Mouse (Mus musculus): ENCODE measurements at regions not wholly inside any gene's neighbourhood (a gene's known extent, or its start where the extent isn't known, plus 50 kb on each side); places are given as distances from the start of the nearest gene placed in this dataset.
A peak's percentile ranks its signal among the peaks of the same experiment; 100 is the strongest.

DNA sequence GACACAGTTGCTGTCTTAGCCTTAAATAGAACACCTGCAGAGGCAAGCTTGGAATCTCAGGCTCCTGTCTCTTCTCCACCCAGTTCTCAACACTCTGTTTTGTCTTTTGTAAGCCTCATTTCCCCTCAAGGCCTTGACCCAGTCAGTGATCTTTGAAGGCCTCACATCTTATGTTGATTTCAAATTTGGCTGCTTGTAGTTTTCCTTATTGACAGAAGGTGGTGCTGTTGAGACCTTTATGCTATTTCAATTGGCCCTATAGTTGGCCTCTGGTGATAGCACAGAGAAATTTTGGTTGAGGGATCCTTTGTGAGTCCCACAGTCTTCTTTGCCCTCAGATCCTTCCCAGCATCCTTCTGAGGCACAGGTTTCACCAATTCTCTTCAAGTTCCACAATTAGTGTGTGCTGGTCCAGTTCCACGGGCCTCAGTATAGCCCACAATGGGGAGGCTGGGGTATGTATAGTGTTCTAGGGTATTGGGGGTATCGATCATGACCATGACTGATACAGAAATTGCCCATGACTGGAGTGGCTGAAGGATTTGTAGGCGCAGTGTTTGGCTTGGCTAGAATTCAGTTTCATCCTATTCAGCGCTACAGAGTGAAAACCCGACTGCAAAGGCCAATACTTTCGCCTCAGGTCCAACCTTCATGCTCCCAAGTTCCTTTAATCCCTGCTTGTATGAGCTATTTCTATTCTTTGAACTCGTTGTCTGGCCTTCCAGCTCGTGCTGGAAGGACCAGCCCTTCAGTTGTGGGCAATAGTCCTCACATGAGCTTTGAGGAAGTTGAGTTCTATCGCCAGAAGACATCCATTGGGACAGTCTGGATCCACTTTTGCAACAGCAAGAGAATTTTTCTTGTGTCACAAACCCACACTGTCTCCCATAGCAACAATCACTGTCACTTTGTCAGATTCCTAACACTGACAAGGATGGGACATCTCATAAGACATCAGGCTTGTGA is 110.3 kb downstream of the 4933412E24Rik start:
- Histone ChIP-seq H3K27ac (ENCODE audit: control insufficient read depth, low read depth, low read length) (no peak overlapping the region), H3K79me2 (ENCODE audit: control insufficient read depth, insufficient read depth, low read length, poor library complexity) (no peaks in the 10 kb centered on the region), H3K4me1 (ENCODE audit: control insufficient read depth in 1 of 2, insufficient read depth in 2 of 2, low read length in 2 of 2) (no peaks in the 10 kb centered on the region), H3K9me3 (replicated peaks; ENCODE audit: insufficient read depth, low read length) (no peaks in the 10 kb centered on the region; the same call in 1 of the 2 replicates), H3K4me3 (ENCODE audit: control insufficient read depth in 1 of 2, insufficient read depth in 1 of 2, low read depth in 2 of 2, low read length in 2 of 2) (no peak overlapping the region), H3K36me3 (ENCODE audit: control insufficient read depth in 1 of 2, insufficient read depth in 2 of 2, low read length in 2 of 2) (no peaks in the 10 kb centered on the region), H3K27me3 (ENCODE audit: control insufficient read depth in 1 of 2, insufficient read depth in 2 of 2, low read length in 2 of 2) (no peaks in the 10 kb centered on the region), H3K9ac (ENCODE audit: control insufficient read depth, low read depth, low read length, poor library complexity, severe bottlenecking) (no peak overlapping the region)
- TF ChIP-seq SMC3 (IDR thresholded peaks at IDR 0.05; ENCODE audit: low read depth, low read length), result peak; percentile 63
- no peak for TF ChIP-seq BHLHE40 (IDR thresholded peaks at IDR 0.05; ENCODE audit: borderline replicate concordance, low read depth, low read length)
- no peak for TF ChIP-seq NRF1 (IDR thresholded peaks at IDR 0.05; ENCODE audit: insufficient read depth, low read depth, low read length, poor library complexity, severe bottlenecking)
- peak; percentile 50 for TF ChIP-seq ZC3H11A (IDR thresholded peaks at IDR 0.05; ENCODE audit: low read depth, low read length)
- peak in 2 of 3 experiments; percentile 61 to 62; a peak in 4 of 6 replicates for TF ChIP-seq CTCF (IDR thresholded peaks at IDR 0.05 in 2 of 3, conservative IDR thresholded peaks at IDR 0.05 in 1 of 3; ENCODE audit: control insufficient read depth in 1 of 3, insufficient read depth in 1 of 3, low read depth in 2 of 3, low read length in 3 of 3, poor library complexity in 1 of 3, severe bottlenecking in 1 of 3)
- TF ChIP-seq POLR2AphosphoS2 (IDR thresholded peaks at IDR 0.05; ENCODE audit: low read length), result no peak
- peak; percentile 63 for TF ChIP-seq RAD21 (IDR thresholded peaks at IDR 0.05; ENCODE audit: low read depth, low read length)
- DNase-seq (ENCODE audit: low read depth, low spot score), result peak; percentile 37

DNA sequence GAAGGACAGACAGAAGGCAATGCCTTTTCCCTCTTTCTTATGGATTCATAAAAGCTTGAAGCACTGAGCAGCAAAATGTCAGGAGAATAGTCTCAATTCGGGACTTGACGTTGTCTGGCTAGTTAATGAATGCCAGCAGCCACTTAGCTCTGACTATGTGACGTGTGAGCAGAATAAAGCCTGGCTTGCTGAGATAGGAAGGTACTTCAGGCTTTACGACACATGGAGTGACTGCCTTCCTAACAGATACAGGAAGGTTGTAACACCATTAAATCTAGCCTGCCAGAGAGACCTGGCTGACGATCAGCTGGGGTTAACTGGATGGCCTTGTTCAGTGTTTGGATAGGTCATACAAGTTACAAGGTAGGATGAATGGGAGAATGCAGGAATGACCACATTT is 111.7 kb downstream of the 4933412E24Rik start:
- no peaks in the 10 kb centered on the region for H3K4me1 ChIP-seq (ENCODE audit: control insufficient read depth in 1 of 2, insufficient read depth in 2 of 2, low read length in 2 of 2)
- H3K27ac ChIP-seq (ENCODE audit: control insufficient read depth, low read depth, low read length), result no peak overlapping the region
- TF ChIP-seq MAZ (IDR thresholded peaks at IDR 0.05; ENCODE audit: low read depth, low read length) (no peak), MYC (IDR thresholded peaks at IDR 0.05; ENCODE audit: low read depth, low read length) (no peak), EP300 (IDR thresholded peaks at IDR 0.05; ENCODE audit: low read depth in 1 of 2, low read length in 2 of 2) (no peak), NELFE (IDR thresholded peaks at IDR 0.05; ENCODE audit: low read depth, low read length) (no peak), MAX (IDR thresholded peaks at IDR 0.05; ENCODE audit: low read length) (no peak), CHD1 (IDR thresholded peaks at IDR 0.05; ENCODE audit: low read depth, low read length) (no peak), USF2 (IDR thresholded peaks at IDR 0.05; ENCODE audit: borderline replicate concordance in 1 of 2, insufficient read depth in 1 of 2, low read depth in 1 of 2, low read length in 2 of 2) (no peak), TCF12 (IDR thresholded peaks at IDR 0.05; ENCODE audit: low read depth, low read length) (no peak), GABPA (IDR thresholded peaks at IDR 0.05; ENCODE audit: low read depth, low read length) (no peak), SIN3A (IDR thresholded peaks at IDR 0.05; ENCODE audit: low read length) (no peak), MXI1 (IDR thresholded peaks at IDR 0.05; ENCODE audit: low read depth, low read length) (no peak), RCOR1 (IDR thresholded peaks at IDR 0.05; ENCODE audit: low read depth, low read length) (no peak)
- no peaks in the 10 kb centered on the region for H3K36me3 ChIP-seq (ENCODE audit: control insufficient read depth in 1 of 2, insufficient read depth in 2 of 2, low read length in 2 of 2)
- H3K79me2 ChIP-seq (ENCODE audit: control insufficient read depth, insufficient read depth, low read length, poor library complexity), result no peaks in the 10 kb centered on the region
- H3K4me3 ChIP-seq (ENCODE audit: control insufficient read depth in 1 of 2, insufficient read depth in 1 of 2, low read depth in 2 of 2, low read length in 2 of 2), result no peak overlapping the region
- H3K27me3 ChIP-seq (ENCODE audit: control insufficient read depth in 1 of 2, insufficient read depth in 2 of 2, low read length in 2 of 2), result no peaks in the 10 kb centered on the region
- no peaks in the 10 kb centered on the region; the same call in 1 of the 2 replicates for H3K9me3 ChIP-seq (replicated peaks; ENCODE audit: insufficient read depth, low read length)
- no peak overlapping the region for H3K9ac ChIP-seq (ENCODE audit: control insufficient read depth, low read depth, low read length, poor library complexity, severe bottlenecking)
- no peak for DNase-seq (ENCODE audit: low read depth, low spot score)

Measured in MEL (cell line).